Mouse (Mus musculus) C2C12 (cell line): Measurements from ENCODE around the gene Lgals3bp. TPM values are rescaled to one million over a fixed set of nuclear protein-coding genes. Genes with fewer than 3 reads are reported as not detected.
A peak's percentile ranks its signal among the peaks of the same experiment; 100 is the strongest.

Experiments
- H3K27me3 ChIP-seq: one replicate; pipeline ENCODE4 v1.6.1; 2011; ENCODE audit not compliant: control insufficient read depth, insufficient read depth, insufficient read length
- H3K36me3 ChIP-seq: one replicate; pipeline ENCODE4 v1.6.1; 2011; ENCODE audit not compliant: control insufficient read depth, insufficient read depth
- H3K4me3 ChIP-seq: one replicate; pipeline ENCODE4 v1.5.1; 2011; ENCODE audit warnings: mild to moderate bottlenecking, control low read depth; ENCODE audit not compliant: poor library complexity, insufficient read depth, severe bottlenecking
- H3K79me2 ChIP-seq: one replicate; pipeline ENCODE4 v1.6.1; 2011; ENCODE audit not compliant: control insufficient read depth, insufficient read depth
- H3K79me3 ChIP-seq: one replicate; pipeline ENCODE4 v1.6.1; 2011; ENCODE audit warnings: low read depth, control low read depth
- H3ac ChIP-seq: one replicate; pipeline ENCODE3; 2011; ENCODE audit warnings: low read depth; ENCODE audit not compliant: control insufficient read depth, insufficient read length
- CEBPB ChIP-seq: IDR thresholded peaks from one replicate; pipeline ENCODE4 v1.6.1; 2011; ENCODE audit warnings: low read depth, mild to moderate bottlenecking, control low read depth, moderate library complexity
- CTCF ChIP-seq: IDR thresholded peaks from one replicate; pipeline ENCODE4 v1.5.1; 2011; ENCODE audit not compliant: control insufficient read depth, insufficient read depth, insufficient read length
- FOSL1 ChIP-seq: IDR thresholded peaks from one replicate; pipeline ENCODE4 v1.8.0; 2011; ENCODE audit warnings: mild to moderate bottlenecking, low read length; ENCODE audit not compliant: poor library complexity, insufficient read depth, severe bottlenecking
- MAX ChIP-seq: IDR thresholded peaks from one replicate; pipeline ENCODE4 v1.6.1; 2011; ENCODE audit warnings: mild to moderate bottlenecking, control low read depth
- MYOD1 ChIP-seq: IDR thresholded peaks from one replicate; pipeline ENCODE4 v1.6.1; 2011; ENCODE audit warnings: low read depth; ENCODE audit not compliant: control insufficient read depth, insufficient read length
- MYOG ChIP-seq: IDR thresholded peaks from one replicate; pipeline ENCODE4 v1.6.1; 2011; ENCODE audit not compliant: control insufficient read depth, insufficient read length; ENCODE audit errors: extremely low read depth
- USF1 ChIP-seq: IDR thresholded peaks from one replicate; pipeline ENCODE4 v1.6.1; 2011; ENCODE audit warnings: low read depth, mild to moderate bottlenecking, control low read depth, moderate library complexity
- polyA plus RNA-seq: library from polyadenylated mRNA; unstranded; fragments of >200 nt; fragmentation: generic; extraction: Trizol; gene quantifications from one replicate; pipeline ENCODE4 v1.2.1, GENCODE M21; 2012; ENCODE audit warnings: missing spikeins

The Lgals3bp gene
- polyA plus RNA-seq, 1 experiment = 6.6 TPM

GRCm38 (mm10) chr11:118369657-118370056, 32.2 kb downstream of the Lgals3bp start:
- Histone ChIP-seq H3K79me3 (no peaks in the 10 kb centered on the region), H3K79me2 (peaks cover 2% of the 10 kb centered on the region), H3ac (no peak overlapping the region), H3K36me3 (no peaks in the 10 kb centered on the region), H3K4me3 (no peak overlapping the region), H3K27me3 (no peaks in the 10 kb centered on the region)
- TF ChIP-seq USF1 (no peak), FOSL1 (no peak), MYOG (no peak), CTCF (no peak), MYOD1 (no peak), MAX (no peak), CEBPB (no peak)

- H3K27me3 ChIP-seq = no peaks in the 10 kb centered on the region
- H3ac ChIP-seq = no peak overlapping the region
- peaks cover 6% of the 10 kb centered on the region for H3K79me2 ChIP-seq
- H3K4me3 ChIP-seq = no peak overlapping the region
- no peaks in the 10 kb centered on the region for H3K79me3 ChIP-seq
- TF ChIP-seq CTCF = no peak
- no peak for TF ChIP-seq CEBPB
- no peak for TF ChIP-seq USF1
- TF ChIP-seq FOSL1 = no peak
- no peak for TF ChIP-seq MYOG
- TF ChIP-seq MYOD1 = no peak
- no peak for TF ChIP-seq MAX
- no peaks in the 10 kb centered on the region for H3K36me3 ChIP-seq
Observed at GRCm38 (mm10) chr11:118369251-118369650, 32.6 kb downstream of the Lgals3bp start.

- Histone ChIP-seq H3K27me3 (no peaks in the 10 kb centered on the region), H3ac (no peak overlapping the region), H3K79me3 (no peaks in the 10 kb centered on the region), H3K36me3 (no peaks in the 10 kb centered on the region), H3K79me2 (peaks cover 13% of the 10 kb centered on the region), H3K4me3 (no peak overlapping the region)
- TF ChIP-seq USF1 = no peak
- TF ChIP-seq MYOD1 = no peak
- TF ChIP-seq MAX = no peak
- TF ChIP-seq CEBPB = no peak
- TF ChIP-seq CTCF = no peak
- no peak for TF ChIP-seq MYOG
- no peak for TF ChIP-seq FOSL1
Observed at GRCm38 (mm10) chr11:118368330-118368729, 33.6 kb downstream of the Lgals3bp start.

DNA sequence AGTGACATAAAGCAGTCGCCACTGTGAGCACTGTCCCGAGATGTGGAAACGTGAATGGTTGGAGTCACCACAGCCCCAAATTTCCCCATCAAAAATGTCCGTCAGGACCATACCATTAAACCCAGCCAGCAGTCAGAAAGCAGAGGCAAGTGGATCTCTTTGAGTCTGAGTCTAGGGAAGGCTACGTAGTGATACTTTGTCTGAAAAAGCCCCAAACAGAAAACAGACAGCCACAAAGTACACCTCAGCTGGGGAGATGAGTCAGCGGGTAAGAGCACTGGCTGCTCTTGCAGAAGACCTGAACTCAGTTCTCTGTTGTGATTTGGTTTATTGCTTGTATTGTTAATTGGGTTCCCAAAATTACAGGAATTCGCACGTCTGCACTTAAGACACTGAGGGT, 35.3 kb downstream of the Lgals3bp start:
- Histone ChIP-seq H3K4me3 (no peak overlapping the region), H3ac (peak overlapping the region; percentile 1), H3K79me2 (peaks cover 13% of the 10 kb centered on the region), H3K36me3 (no peaks in the 10 kb centered on the region), H3K27me3 (no peaks in the 10 kb centered on the region), H3K79me3 (no peaks in the 10 kb centered on the region)
- no peak for TF ChIP-seq MYOD1
- no peak for TF ChIP-seq FOSL1
- TF ChIP-seq CTCF = no peak
- TF ChIP-seq USF1 = no peak
- TF ChIP-seq MYOG = no peak
- TF ChIP-seq MAX = no peak
- no peak for TF ChIP-seq CEBPB

DNA sequence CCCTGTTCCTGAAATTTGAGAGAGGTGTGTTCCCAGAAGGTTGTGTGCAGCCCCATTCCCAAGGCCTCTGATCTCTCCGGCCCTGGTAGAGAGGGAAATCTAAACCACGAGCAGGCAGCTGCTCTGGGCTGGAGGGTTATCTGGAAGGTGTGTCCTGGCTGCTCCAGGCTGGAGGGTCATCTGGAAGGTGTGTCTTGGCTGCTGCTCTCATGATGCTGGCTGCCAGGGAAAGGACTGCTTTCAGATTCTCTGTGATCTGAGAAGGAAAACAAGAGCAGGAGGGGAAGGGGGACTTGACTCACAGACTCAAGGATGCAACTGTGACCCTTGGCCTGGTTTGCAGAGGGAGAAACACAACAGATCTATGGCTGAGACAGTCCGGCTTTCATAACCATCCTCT, 35.8 kb downstream of the Lgals3bp start:
- Histone ChIP-seq H3K4me3 (no peak overlapping the region), H3K27me3 (no peaks in the 10 kb centered on the region), H3ac (peak overlapping the region; percentile 1), H3K79me3 (no peaks in the 10 kb centered on the region), H3K79me2 (peaks cover 13% of the 10 kb centered on the region), H3K36me3 (no peaks in the 10 kb centered on the region)
- TF ChIP-seq USF1 (no peak), MYOD1 (peak; percentile 25), MYOG (no peak)

DNA sequence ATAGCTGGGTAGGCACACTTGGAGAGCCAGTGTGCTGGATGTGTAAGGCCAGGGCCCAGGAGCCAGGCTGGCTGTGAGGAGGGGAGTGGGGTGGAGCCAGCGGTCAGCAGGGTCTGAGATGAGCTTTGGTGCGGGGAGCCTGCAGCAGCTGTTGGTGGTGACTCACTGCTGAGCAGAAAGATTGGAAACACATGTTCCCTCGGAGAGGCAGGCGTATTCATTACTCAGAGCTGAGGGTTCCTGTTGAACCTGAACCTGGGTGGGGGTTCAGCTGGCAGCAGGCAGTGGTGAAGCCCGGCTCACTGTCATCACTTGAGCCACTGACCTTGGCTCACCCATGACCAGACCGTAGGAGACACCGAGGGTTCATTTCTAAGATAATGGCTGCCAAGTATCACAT, 36.7 kb downstream of the Lgals3bp start:
- TF ChIP-seq CTCF (no peak), MYOD1 (peak; percentile 99), FOSL1 (peak; percentile 98), MAX (peak; percentile 83), MYOG (no peak), CEBPB (no peak)
- Histone ChIP-seq H3ac (no peak overlapping the region), H3K4me3 (no peak overlapping the region), H3K79me2 (peaks cover 13% of the 10 kb centered on the region), H3K27me3 (no peaks in the 10 kb centered on the region), H3K79me3 (no peaks in the 10 kb centered on the region), H3K36me3 (no peaks in the 10 kb centered on the region)
